Mouse (Mus musculus): ENCODE data around the gene Mybpc3. TPM values are rescaled to one million over a fixed set of nuclear protein-coding genes. Genes with fewer than 3 reads are reported as not detected.

Mybpc3 gene
- polyA plus RNA-seq, 1 experiment from 2014 or later, result 806 TPM

GRCm38 (mm10) chr2:91143401-91143800, 25.5 kb downstream of the Mybpc3 start:
- Histone ChIP-seq H3K4me1 (0 out of 2 replicates have a peak, but pooled peaks cover 4% of the 10 kb centered on the region), H3K27me3 (replicated peaks) (no peaks in the 10 kb centered on the region), H3K36me3 (peaks cover 31% of the 10 kb centered on the region), H3K9ac (no peak overlapping the region), H3K4me2 (no peak overlapping the region), H3K9me3 (no peaks in the 10 kb centered on the region), H3K4me3 (no peak overlapping the region), H3K27ac (replicated peaks) (no peak overlapping the region)
- ATAC-seq (ENCODE audit: extremely low read depth, insufficient number of reproducible peaks, low FRiP score, low TSS enrichment), result no peak
- WGBS, result 93% methylated on average over 11 of the region's 11 CpGs

GRCm38 (mm10) chr2:91148101-91148500, 30.2 kb downstream of the Mybpc3 start:
- Histone ChIP-seq H3K4me2 (no peak overlapping the region), H3K36me3 (peaks cover 41% of the 10 kb centered on the region), H3K27me3 (replicated peaks) (no peaks in the 10 kb centered on the region), H3K9me3 (no peaks in the 10 kb centered on the region), H3K9ac (no peak overlapping the region), H3K4me3 (no peak overlapping the region), H3K27ac (replicated peaks) (no peak overlapping the region), H3K4me1 (no peaks in the 10 kb centered on the region)
- ATAC-seq (ENCODE audit: extremely low read depth, insufficient number of reproducible peaks, low FRiP score, low TSS enrichment), result no peak

GRCm38 (mm10) chr2:91151331-91151730, 33.4 kb downstream of the Mybpc3 start:
- 65% methylated on average over 1 of the region's 1 CpGs for WGBS
- H3K9me3 ChIP-seq, result no peaks in the 10 kb centered on the region
- no peak overlapping the region for H3K4me3 ChIP-seq
- no peaks in the 10 kb centered on the region for H3K4me1 ChIP-seq
- no peak overlapping the region for H3K9ac ChIP-seq
- no peak overlapping the region for H3K27ac ChIP-seq (replicated peaks)
- H3K4me2 ChIP-seq, result no peak overlapping the region
- no peak for ATAC-seq (ENCODE audit: extremely low read depth, insufficient number of reproducible peaks, low FRiP score, low TSS enrichment)
- H3K27me3 ChIP-seq (replicated peaks), result no peaks in the 10 kb centered on the region
- H3K36me3 ChIP-seq, result peaks cover 37% of the 10 kb centered on the region

- ATAC-seq (ENCODE audit: extremely low read depth, insufficient number of reproducible peaks, low FRiP score, low TSS enrichment), result no peak
- Histone ChIP-seq H3K27ac (replicated peaks) (no peak overlapping the region), H3K27me3 (replicated peaks) (no peaks in the 10 kb centered on the region), H3K36me3 (peaks cover 41% of the 10 kb centered on the region), H3K4me1 (no peaks in the 10 kb centered on the region), H3K9me3 (no peaks in the 10 kb centered on the region), H3K4me3 (no peak overlapping the region), H3K4me2 (no peak overlapping the region), H3K9ac (no peak overlapping the region)
- 67% methylated on average over 3 of the region's 3 CpGs for WGBS
These were observed 35.0 kb downstream of the Mybpc3 start for GRCm38 (mm10) chr2:91152885-91153377.

GRCm38 (mm10) chr2:91154091-91154490, 36.1 kb downstream of the Mybpc3 start:
- H3K4me2 ChIP-seq, result no peak overlapping the region
- H3K27me3 ChIP-seq (replicated peaks), result no peaks in the 10 kb centered on the region
- WGBS, result 89% methylated on average over 3 of the region's 3 CpGs
- no peaks in the 10 kb centered on the region for H3K4me1 ChIP-seq
- no peak overlapping the region for H3K27ac ChIP-seq (replicated peaks)
- H3K9ac ChIP-seq, result no peak overlapping the region
- ATAC-seq (ENCODE audit: extremely low read depth, insufficient number of reproducible peaks, low FRiP score, low TSS enrichment), result no peak
- peaks cover 41% of the 10 kb centered on the region for H3K36me3 ChIP-seq
- no peak overlapping the region for H3K4me3 ChIP-seq
- H3K9me3 ChIP-seq, result no peaks in the 10 kb centered on the region

- H3K9ac ChIP-seq, result no peak overlapping the region
- no peak overlapping the region for H3K4me3 ChIP-seq
- H3K9me3 ChIP-seq, result no peaks in the 10 kb centered on the region
- peaks cover 36% of the 10 kb centered on the region for H3K36me3 ChIP-seq
- H3K4me1 ChIP-seq, result peaks cover 17% of the 10 kb centered on the region
- ATAC-seq (ENCODE audit: extremely low read depth, insufficient number of reproducible peaks, low FRiP score, low TSS enrichment), result no peak
- WGBS, result 32% methylated on average over 6 of the region's 6 CpGs
- no peaks in the 10 kb centered on the region for H3K27me3 ChIP-seq (replicated peaks)
- no peak overlapping the region for H3K27ac ChIP-seq (replicated peaks)
- H3K4me2 ChIP-seq, result no peak overlapping the region
These were observed 39.2 kb downstream of the Mybpc3 start for GRCm38 (mm10) chr2:91157002-91157752.

GRCm38 (mm10) chr2:91160591-91160990, 42.6 kb downstream of the Mybpc3 start:
- H3K4me2 ChIP-seq, result no peak overlapping the region
- no peaks in the 10 kb centered on the region for H3K9me3 ChIP-seq
- no peak overlapping the region for H3K9ac ChIP-seq
- no peaks in the 10 kb centered on the region for H3K27me3 ChIP-seq (replicated peaks)
- peaks cover 25% of the 10 kb centered on the region; the same call in 1 of the 2 replicates for H3K36me3 ChIP-seq
- no peak for ATAC-seq (ENCODE audit: extremely low read depth, insufficient number of reproducible peaks, low FRiP score, low TSS enrichment)
- peak overlapping the region; percentile 33 for H3K27ac ChIP-seq (replicated peaks)
- WGBS, result 41% methylated on average over 6 of the region's 6 CpGs
- peaks cover 33% of the 10 kb centered on the region for H3K4me1 ChIP-seq
- H3K4me3 ChIP-seq, result no peak overlapping the region

GRCm38 (mm10) chr2:91162952-91163351, 45.0 kb downstream of the Mybpc3 start:
- ATAC-seq (ENCODE audit: extremely low read depth, insufficient number of reproducible peaks, low FRiP score, low TSS enrichment), result no peak
- Histone ChIP-seq H3K36me3 (peaks cover 24% of the 10 kb centered on the region), H3K27ac (replicated peaks) (no peak overlapping the region), H3K27me3 (replicated peaks) (no peaks in the 10 kb centered on the region), H3K4me3 (no peak overlapping the region), H3K9me3 (no peaks in the 10 kb centered on the region), H3K4me2 (no peak overlapping the region), H3K4me1 (peaks cover 33% of the 10 kb centered on the region), H3K9ac (no peak overlapping the region)
- WGBS, result 75% methylated on average over 4 of the region's 4 CpGs

- Histone ChIP-seq H3K9ac (no peak overlapping the region), H3K27me3 (replicated peaks) (no peaks in the 10 kb centered on the region), H3K4me3 (no peak overlapping the region), H3K9me3 (no peaks in the 10 kb centered on the region), H3K36me3 (peaks cover 24% of the 10 kb centered on the region), H3K27ac (replicated peaks) (no peak overlapping the region), H3K4me2 (no peak overlapping the region), H3K4me1 (peaks cover 33% of the 10 kb centered on the region)
- WGBS, result 81% methylated on average over 5 of the region's 5 CpGs
- ATAC-seq (ENCODE audit: extremely low read depth, insufficient number of reproducible peaks, low FRiP score, low TSS enrichment), result no peak
These were observed 45.6 kb downstream of the Mybpc3 start for GRCm38 (mm10) chr2:91163532-91163931.

- no peak overlapping the region for H3K9ac ChIP-seq
- H3K27me3 ChIP-seq (replicated peaks), result no peaks in the 10 kb centered on the region
- H3K4me2 ChIP-seq, result no peak overlapping the region
- 45% methylated on average over 6 of the region's 6 CpGs for WGBS
- H3K9me3 ChIP-seq, result no peaks in the 10 kb centered on the region
- no peak overlapping the region for H3K27ac ChIP-seq (replicated peaks)
- peaks cover 29% of the 10 kb centered on the region for H3K4me1 ChIP-seq
- peaks cover 24% of the 10 kb centered on the region for H3K36me3 ChIP-seq
- ATAC-seq (ENCODE audit: extremely low read depth, insufficient number of reproducible peaks, low FRiP score, low TSS enrichment), result no peak
- H3K4me3 ChIP-seq, result no peak overlapping the region
These were observed 47.0 kb downstream of the Mybpc3 start for GRCm38 (mm10) chr2:91164991-91165390.

- Histone ChIP-seq H3K9ac (no peak overlapping the region), H3K27me3 (replicated peaks) (no peaks in the 10 kb centered on the region), H3K27ac (replicated peaks) (no peak overlapping the region), H3K9me3 (no peaks in the 10 kb centered on the region), H3K4me3 (no peak overlapping the region), H3K4me1 (peaks cover 16% of the 10 kb centered on the region), H3K36me3 (peaks cover 17% of the 10 kb centered on the region), H3K4me2 (no peak overlapping the region)
- ATAC-seq (ENCODE audit: extremely low read depth, insufficient number of reproducible peaks, low FRiP score, low TSS enrichment), result no peak
- 58% methylated on average over 4 of the region's 4 CpGs for WGBS
These were observed 49.7 kb downstream of the Mybpc3 start for GRCm38 (mm10) chr2:91167629-91168028.

Data from heart, embryonic 13.5 days (tissue).